Mouse (Mus musculus): Measurements from ENCODE around the gene Gnai2.

GRCm38 (mm10) chr9:107668916-107669315, 33.7 kb upstream of the Gnai2 start:
- no peak for TF ChIP-seq POLR2A (IDR thresholded peaks at IDR 0.05; ENCODE audit: extremely low read depth, insufficient read depth, low read length)
- no peak for TF ChIP-seq CTCF (IDR thresholded peaks at IDR 0.05; ENCODE audit: extremely low read depth, insufficient read depth, low read length)
